Mouse (Mus musculus): Measurements from ENCODE around the gene Lgals2. TPM values are rescaled to one million over a fixed set of nuclear protein-coding genes. Genes with fewer than 3 reads are reported as not detected.
A peak's percentile ranks its signal among the peaks of the same experiment; 100 is the strongest.

Lgals2 gene
- total RNA-seq, 2 experiments from 2014 or later = not detected

GRCm38 (mm10) chr15:78806614-78807013 is 48.7 kb downstream of the Lgals2 start:
- Histone ChIP-seq H3K4me3 (no peak overlapping the region), H3K27ac (no peak overlapping the region)
- DNase-seq (ENCODE audit: extremely low spot score in 1 of 2, low spot score in 2 of 2) = no peak
- TF ChIP-seq CTCF (IDR thresholded peaks at IDR 0.05) = no peak
- intact Hi-C loops (cut with DNase I) = no loop called here

- intact Hi-C loops (cut with DNase I) = no loop called here
- H3K27ac ChIP-seq = no peak overlapping the region
- DNase-seq (ENCODE audit: extremely low spot score in 1 of 2, low spot score in 2 of 2) = no peak
- TF ChIP-seq CTCF (IDR thresholded peaks at IDR 0.05) = no peak
- H3K4me3 ChIP-seq = no peak overlapping the region
Observed at GRCm38 (mm10) chr15:78805351-78805750, 50.0 kb downstream of the Lgals2 start.

GRCm38 (mm10) chr15:78804326-78804725 is 51.0 kb downstream of the Lgals2 start:
- Histone ChIP-seq H3K4me3 (no peak overlapping the region), H3K27ac (no peak overlapping the region)
- no peak for DNase-seq (ENCODE audit: extremely low spot score in 1 of 2, low spot score in 2 of 2)
- no peak for TF ChIP-seq CTCF (IDR thresholded peaks at IDR 0.05)
- intact Hi-C loops (cut with DNase I) = no loop called here

- no peak for DNase-seq (ENCODE audit: extremely low spot score in 1 of 2, low spot score in 2 of 2)
- Histone ChIP-seq H3K27ac (no peak overlapping the region), H3K4me3 (no peak overlapping the region)
- no peak for TF ChIP-seq CTCF (IDR thresholded peaks at IDR 0.05)
- intact Hi-C loops (cut with DNase I) = no loop called here
Observed at GRCm38 (mm10) chr15:78803499-78803900, 51.8 kb downstream of the Lgals2 start.

GRCm38 (mm10) chr15:78802776-78803391 is 52.4 kb downstream of the Lgals2 start, which contains the start of gene Card10:
Card10 (minus strand) TSS chr15:78803042.
- intact Hi-C loops (cut with DNase I) = no loop called here
- TF ChIP-seq CTCF (IDR thresholded peaks at IDR 0.05) = no peak
- Histone ChIP-seq H3K27ac (peak within 1 kb of the TSS; percentile 76), H3K4me3 (peak within 1 kb of the TSS; percentile 56)
- DNase-seq (ENCODE audit: extremely low spot score in 1 of 2, low spot score in 2 of 2) = no peak

GRCm38 (mm10) chr15:78801971-78802741 is 53.2 kb downstream of the Lgals2 start:
- no peak for TF ChIP-seq CTCF (IDR thresholded peaks at IDR 0.05)
- peak overlapping the region; percentile 76 for H3K27ac ChIP-seq
- no peak for DNase-seq (ENCODE audit: extremely low spot score in 1 of 2, low spot score in 2 of 2)
- intact Hi-C loops (cut with DNase I) = no loop called here
- H3K4me3 ChIP-seq = peak overlapping the region; percentile 56

- TF ChIP-seq CTCF (IDR thresholded peaks at IDR 0.05) = no peak
Observed at GRCm38 (mm10) chr15:78801571-78801970, 53.8 kb downstream of the Lgals2 start.

More at GRCm38 (mm10) chr15:78801571-78801970, 53.8 kb downstream of the Lgals2 start:
- H3K4me3 ChIP-seq = no peak overlapping the region
- DNase-seq (ENCODE audit: extremely low spot score in 1 of 2, low spot score in 2 of 2) = no peak
- H3K27ac ChIP-seq = no peak overlapping the region
- intact Hi-C loops (cut with DNase I) = no loop called here

Small RNA genes lying within 50 kb of the gene (microRNA-seq; reads per million reads assigned to microRNA genes)
- gene Mir6955 = 0.96 to 2.9 reads per million in 2 experiments

Other genes starting within 250 kb of the Lgals2 start
- 100 to 1,000 TPM; 144 to 177 TPM for gene Elfn2, start 136.8 kb downstream of the Lgals2 start, total RNA-seq (2021)
- gene Mfng, start 82.1 kb downstream of the Lgals2 start, total RNA-seq (2021) = 1 to 10 TPM; 5.0 to 6.2 TPM
- gene Card10, start 52.5 kb downstream of the Lgals2 start, total RNA-seq (2021) = 1 to 10 TPM; 4.8 TPM
- gene Cdc42ep1, start 12.9 kb downstream of the Lgals2 start, total RNA-seq (2021) = 10 to 100 TPM; 10.6 to 13.1 TPM
- gene Gga1, start 21.7 kb upstream of the Lgals2 start, total RNA-seq (2021) = 10 to 100 TPM; 64.8 to 68.2 TPM
- gene Gm49510, start 44.1 kb upstream of the Lgals2 start, total RNA-seq (2021) = not detected
- gene Sh3bp1, start 44.2 kb upstream of the Lgals2 start, total RNA-seq (2021) = 10 to 100 TPM; 35.0 to 37.7 TPM
- 100 to 1,000 TPM; 165 to 171 TPM for gene Pdxp, start 58.4 kb upstream of the Lgals2 start, total RNA-seq (2021)
- gene Lgals1, start 71.2 kb upstream of the Lgals2 start, total RNA-seq (2021) = 10 to 100 TPM; 19.8 to 20.4 TPM
- 10 to 100 TPM; 36.2 to 38.8 TPM for gene Nol12, start 79.4 kb upstream of the Lgals2 start, total RNA-seq (2021)
- gene Triobp, start 92.2 kb upstream of the Lgals2 start, total RNA-seq (2021) = 10 to 100 TPM; 11.8 to 12.7 TPM
- gene H1f0, start 172.9 kb upstream of the Lgals2 start, total RNA-seq (2021) = 10 to 100 TPM; 80.4 to 81.1 TPM
- gene Galr3, start 186.4 kb upstream of the Lgals2 start, total RNA-seq (2021) = under 1 TPM in 1 of 2 experiments, not detected in 1; 0.84 TPM
- gene Ankrd54, start 207.4 kb upstream of the Lgals2 start, total RNA-seq (2021) = 10 to 100 TPM; 19.7 to 19.8 TPM
- gene Eif3l, start 219.7 kb upstream of the Lgals2 start, total RNA-seq (2021) = 10 to 100 TPM; 62.5 to 66.6 TPM

Measured in left cerebral cortex, adult 2 months (tissue).